Mouse (Mus musculus): ENCODE results near the gene Phldb2.

Phldb2 gene

DNA sequence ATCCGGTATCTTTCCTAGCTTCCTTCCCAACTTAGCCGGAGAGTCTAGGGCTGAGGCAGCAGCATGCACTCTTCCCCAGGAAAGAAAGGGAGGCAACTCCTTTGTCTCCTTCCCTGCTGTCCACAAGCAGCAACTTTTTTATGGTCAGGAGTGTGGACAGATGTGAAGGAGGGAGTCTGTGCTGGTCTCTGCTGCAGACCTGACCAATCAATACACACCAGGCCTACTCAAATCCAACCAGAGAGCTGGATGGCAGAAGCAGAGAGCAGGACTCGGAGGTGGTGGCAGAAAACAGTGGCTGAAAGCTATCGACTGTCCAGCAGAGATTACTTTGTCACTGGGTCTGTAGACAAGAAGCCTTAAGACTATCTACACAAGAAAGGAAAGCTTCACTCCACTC, at the start of gene Phldb2:
TSS of gene Phldb2 (minus strand) at position 205 of the 400 bp plus-strand sequence.
- DNase-seq (ENCODE audit: low spot score): no peak

GRCm38 (mm10) chr16:46001550-46002166, 48.3 kb upstream of the Phldb2 start:
- DNase-seq (ENCODE audit: low spot score): no peak

GRCm38 (mm10) chr16:46000976-46001375, 47.6 kb upstream of the Phldb2 start:
- DNase-seq (ENCODE audit: low spot score): no peak

DNA sequence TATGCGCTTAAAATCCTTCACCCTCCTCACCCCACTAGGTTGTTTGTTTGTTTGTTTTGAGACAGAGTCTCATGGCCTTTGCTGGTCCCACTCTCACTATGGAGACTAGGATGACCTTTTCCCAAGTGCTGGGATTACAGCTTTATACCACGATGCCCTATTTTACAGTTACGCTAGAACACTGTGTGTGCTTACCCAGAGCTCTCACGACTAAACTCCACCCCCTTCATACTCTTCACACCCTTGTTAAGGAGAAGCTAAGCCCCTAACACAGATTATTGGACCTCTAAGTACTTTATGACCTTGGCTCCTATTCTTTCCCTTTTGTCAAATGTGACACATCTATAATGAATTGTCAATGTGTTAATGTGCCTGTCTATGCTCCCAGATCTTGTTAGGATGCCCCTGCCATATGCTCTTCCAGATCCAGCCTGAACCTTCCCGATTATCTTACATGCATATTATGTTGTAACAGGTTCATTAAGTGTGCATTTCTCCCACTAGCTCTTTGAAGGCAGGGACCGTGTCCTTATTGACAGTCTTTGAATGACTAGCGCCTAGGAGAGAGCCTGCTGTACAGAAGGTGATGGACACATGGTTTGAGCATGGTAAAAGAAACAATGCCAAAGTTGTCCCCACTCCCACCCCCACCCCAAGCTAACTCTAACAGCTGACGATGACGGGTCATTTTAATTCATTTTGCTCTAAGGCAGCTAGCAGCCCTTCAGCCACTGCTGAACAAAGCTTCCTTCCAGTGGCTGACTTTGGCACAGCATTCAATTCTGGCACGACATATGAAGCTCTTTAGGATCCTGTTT, 46.2 kb upstream of the Phldb2 start:
- DNase-seq (ENCODE audit: low spot score): no peak

DNA sequence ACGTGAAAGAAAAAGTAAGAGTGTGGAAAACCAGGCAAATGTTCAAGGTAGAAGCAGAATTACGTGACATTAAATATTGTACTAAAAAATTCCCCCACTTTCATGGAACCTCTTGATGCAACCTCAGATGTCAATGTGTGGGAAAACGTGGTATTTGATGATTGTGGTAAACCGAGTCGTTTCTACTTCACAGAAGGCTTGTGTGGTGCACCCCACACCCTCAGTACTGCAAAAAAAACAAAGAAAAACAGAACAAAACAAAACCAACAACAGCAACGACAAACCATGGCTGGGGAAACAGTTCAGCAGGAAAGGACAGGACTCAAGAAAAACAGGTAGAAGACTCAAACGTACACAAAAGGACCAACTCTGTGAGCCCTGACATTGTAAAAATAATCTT, 44.8 kb upstream of the Phldb2 start:
- no peak for DNase-seq (ENCODE audit: low spot score)

DNA sequence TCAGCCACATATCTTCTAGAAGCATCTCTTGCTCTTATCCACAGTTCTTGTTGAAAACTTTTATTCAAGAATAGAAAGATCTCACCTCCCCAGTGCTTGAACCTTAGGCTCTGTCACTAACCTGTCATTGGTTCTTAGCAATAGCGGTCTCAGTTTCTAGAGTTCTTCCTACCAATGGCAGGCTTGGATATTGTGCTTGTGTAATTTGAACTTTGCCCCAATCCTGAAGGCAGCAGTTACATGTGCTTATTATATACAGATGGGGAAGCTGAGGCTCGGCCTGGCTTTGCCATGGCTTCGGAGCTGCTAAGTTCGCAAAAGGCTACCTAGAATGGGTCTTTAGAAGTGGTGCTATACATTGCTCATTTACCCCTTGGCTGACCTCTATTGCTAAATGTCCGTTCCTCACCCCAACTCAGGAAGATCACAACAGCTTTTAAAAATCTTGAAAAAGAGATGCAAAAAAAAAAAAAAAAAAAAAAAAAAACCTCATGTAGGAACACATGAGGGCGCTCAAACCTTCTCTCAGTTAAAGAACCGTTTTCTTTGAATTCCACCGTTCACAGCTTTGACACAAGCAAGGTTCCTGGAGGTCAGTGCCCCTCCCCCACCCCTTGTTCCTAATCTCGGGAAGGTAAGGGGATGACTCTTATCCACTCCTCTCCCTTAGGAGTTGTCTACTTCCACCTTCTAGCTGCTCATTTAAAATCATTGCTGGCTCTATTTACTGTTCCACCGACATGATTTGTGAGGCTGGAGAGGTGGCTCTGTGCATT, 37.7 kb upstream of the Phldb2 start:
- DNase-seq (ENCODE audit: low spot score): no peak

- DNase-seq (ENCODE audit: low spot score): no peak
Measured at GRCm38 (mm10) chr16:45986236-45986635, 32.8 kb upstream of the Phldb2 start.

GRCm38 (mm10) chr16:45984610-45985606, 31.5 kb upstream of the Phldb2 start:
- DNase-seq (ENCODE audit: low spot score): no peak

DNA sequence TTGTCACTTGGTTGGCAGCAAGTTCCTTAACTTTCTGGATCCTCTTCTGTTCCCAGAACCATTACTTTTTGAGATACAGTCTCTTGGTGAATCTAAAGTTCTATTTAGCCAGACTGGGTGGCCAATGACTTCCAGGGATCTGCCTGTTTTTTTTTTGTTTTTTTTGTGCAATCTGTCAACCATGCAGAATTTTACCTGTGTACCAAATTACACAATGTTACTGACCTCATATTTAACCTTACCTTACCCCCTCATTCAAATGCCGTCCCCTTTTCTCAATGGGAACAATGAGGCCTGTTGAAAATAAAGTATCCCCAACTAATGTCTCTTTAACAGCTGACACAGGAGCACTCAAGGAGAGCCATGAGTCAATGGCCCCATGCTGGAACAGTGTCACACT, 22.9 kb upstream of the Phldb2 start:
- no peak for DNase-seq (ENCODE audit: low spot score)

DNA sequence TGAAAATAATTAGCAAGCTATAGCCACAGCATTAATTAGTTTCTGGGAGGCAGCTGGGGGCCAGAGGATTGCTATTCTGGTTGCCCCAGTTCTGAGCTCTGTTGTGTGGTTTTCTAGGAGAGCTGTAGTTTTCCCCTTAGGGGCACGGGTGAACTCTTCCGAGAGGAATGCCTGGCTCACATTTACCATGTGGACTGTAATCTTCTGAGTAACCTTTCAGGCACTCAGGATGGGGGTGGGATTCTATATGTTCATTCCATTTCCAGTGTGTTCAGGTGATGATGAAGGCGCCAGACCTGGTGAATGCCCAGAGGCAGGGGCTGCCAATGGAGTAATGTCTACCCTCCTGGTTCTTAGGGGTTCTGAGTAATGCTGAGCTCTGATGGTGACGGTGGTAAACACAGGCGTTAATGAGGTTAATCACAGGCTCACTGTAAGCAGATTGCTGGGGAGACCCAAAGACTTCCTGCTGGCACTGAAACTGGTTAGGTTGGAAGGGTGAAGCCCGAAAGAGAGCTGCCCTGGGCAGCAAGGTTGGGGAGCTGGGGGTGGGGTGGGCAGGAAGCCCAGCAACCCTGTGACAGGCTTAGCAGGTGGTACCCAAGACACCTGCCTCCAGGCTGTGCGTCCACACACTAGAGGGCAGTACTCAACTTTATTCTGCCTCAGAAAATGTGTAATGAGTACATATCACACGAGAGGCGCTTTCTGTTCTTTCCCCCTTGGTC, 20.7 kb upstream of the Phldb2 start:
- DNase-seq (ENCODE audit: low spot score): no peak

- DNase-seq (ENCODE audit: low spot score): no peak
Measured at GRCm38 (mm10) chr16:45970187-45970586, 16.8 kb upstream of the Phldb2 start.

DNA sequence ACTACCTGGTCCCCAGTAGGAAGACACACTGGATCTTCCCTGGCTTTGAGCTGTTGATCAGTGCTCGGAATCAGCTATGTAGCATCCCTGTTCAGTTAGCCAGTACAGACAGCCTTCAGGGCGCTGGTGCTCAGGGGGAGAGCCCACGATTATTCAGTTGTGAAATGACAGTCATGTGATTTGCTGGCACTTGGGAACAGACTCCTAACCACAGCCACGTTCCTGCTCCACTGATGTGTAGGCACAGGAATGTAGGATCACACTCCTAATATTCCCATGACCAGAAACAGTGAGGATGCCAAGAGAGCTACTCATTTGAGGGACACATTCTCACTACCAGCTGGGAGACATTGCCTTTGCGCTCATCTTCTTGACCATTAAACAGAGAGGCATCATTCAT, 15.3 kb upstream of the Phldb2 start:
- DNase-seq (ENCODE audit: low spot score): no peak

- peak; percentile 47 for DNase-seq (ENCODE audit: low spot score)
Measured at GRCm38 (mm10) chr16:45967471-45967870, 14.1 kb upstream of the Phldb2 start.

GRCm38 (mm10) chr16:45966604-45967003, 13.2 kb upstream of the Phldb2 start:
- DNase-seq (ENCODE audit: low spot score): no peak

- DNase-seq (ENCODE audit: low spot score): no peak
Measured at GRCm38 (mm10) chr16:45964777-45965176, 11.4 kb upstream of the Phldb2 start.

DNA sequence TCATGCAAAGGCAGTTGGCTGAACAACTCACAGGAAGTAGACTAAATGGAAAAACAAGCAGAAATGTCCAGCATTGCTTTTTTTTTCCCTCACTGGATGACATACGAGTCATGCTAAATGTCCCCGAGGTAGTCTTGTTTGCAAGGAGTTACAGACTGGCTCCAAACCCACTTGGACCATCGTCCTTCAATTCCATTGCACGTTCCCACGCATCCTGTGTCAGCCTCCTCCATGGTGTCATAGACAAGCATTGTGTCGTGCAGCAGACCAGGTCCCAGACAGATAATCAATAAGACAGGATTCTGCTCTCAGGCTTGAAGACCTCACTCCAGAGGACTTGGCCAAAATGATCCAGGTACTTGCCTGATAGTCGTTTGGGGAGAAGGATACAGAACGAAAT, 10.4 kb upstream of the Phldb2 start:
- DNase-seq (ENCODE audit: low spot score): no peak

DNA sequence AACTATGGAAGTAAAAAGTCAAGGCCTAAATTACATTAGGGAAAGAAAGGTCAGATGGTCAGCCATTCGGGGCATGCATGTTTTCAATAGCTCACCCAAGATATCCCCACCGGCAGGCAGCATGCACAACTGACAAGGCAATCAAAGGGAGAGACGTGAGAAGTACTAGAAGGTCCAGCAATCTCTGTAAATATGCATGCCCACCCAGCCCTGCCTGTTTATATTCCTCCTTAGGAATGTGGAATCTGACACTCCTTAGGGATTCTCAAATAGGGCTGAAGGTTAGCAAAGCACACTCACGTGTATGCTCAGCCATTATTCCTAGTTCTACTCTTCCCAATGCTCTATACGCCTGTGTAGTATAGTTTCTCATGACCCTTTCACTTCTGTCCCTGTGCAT, 9.7 kb upstream of the Phldb2 start:
- DNase-seq (ENCODE audit: low spot score): no peak

- no peak for DNase-seq (ENCODE audit: low spot score)
Measured at GRCm38 (mm10) chr16:45960978-45961377, 7.6 kb upstream of the Phldb2 start.

- DNase-seq (ENCODE audit: low spot score): no peak
Measured at GRCm38 (mm10) chr16:45956390-45956950, 3.1 kb upstream of the Phldb2 start.

GRCm38 (mm10) chr16:45952501-45952900, 897 bp downstream of the Phldb2 start:
- no peak for DNase-seq (ENCODE audit: low spot score)

DNA sequence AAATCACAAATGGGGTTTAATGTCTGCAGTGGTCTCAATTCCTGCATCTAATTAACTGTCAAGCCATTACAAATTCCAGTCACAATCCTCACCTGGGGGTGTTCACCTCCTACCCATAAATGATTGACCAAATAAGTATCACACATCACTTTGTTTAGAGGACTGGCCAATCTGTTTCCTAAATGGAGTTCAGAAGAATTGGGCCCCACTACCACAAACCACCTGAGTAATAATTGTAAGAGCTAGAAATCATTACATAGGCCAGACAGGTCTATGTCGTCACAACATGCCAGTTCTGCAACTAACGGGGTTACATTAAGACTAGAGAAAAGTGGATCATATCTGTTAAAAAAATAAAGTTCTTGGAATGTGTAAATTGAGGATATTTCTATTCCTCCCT, 1.4 kb downstream of the Phldb2 start:
- no peak for DNase-seq (ENCODE audit: low spot score)
